Mouse (Mus musculus) erythroblast, embryonic 14.5 days (primary cell): ENCODE data around the gene Araf.

Experiments
- GATA1 ChIP-seq: IDR thresholded peaks from 2 replicates; pipeline ENCODE4 v1.6.1; 2012; ENCODE audit warnings: low read length, inconsistent platforms, mixed read lengths
- TAL1 ChIP-seq: IDR thresholded peaks from 3 replicates; pipeline ENCODE4 v1.6.1; 2012; ENCODE audit warnings: low read length, inconsistent platforms, mixed read lengths

GRCm38 (mm10) chrX:20819708-20820426 is 22.3 kb downstream of the Araf start:
- no peak for TF ChIP-seq GATA1
- TF ChIP-seq TAL1 = no peak
